14 mouse cellular contexts compared by ENCODE assay signal in genomic region chr17:5132296-5132986, GRCm38 (mm10).
DNase-seq lines count a peak whose midpoint lies in the region; ATAC-seq and TF ChIP-seq lines count a peak whose summit lies in the region.
"Had no signal": no experiment of that assay in that cellular context is flagged by ENCODE, and none has a peak within 500 bp of the region (broad histone marks: within the 10 kb centered on the region; RNA-seq: fewer than 3 reads in every experiment).

No protein-coding gene starts in this region.

- H3K27ac ChIP-seq in thymus, adult 2 months (ENCODE audit: control insufficient read depth, insufficient read depth, low read length) = 0 out of 2 replicates have a peak overlapping the region, but pooled peaks have one; percentile 22
- 0 out of 2 replicates have a peak overlapping the region, but pooled peaks have one; percentile 22 for H3K27ac ChIP-seq in limb, embryonic 15.5 days
- no peak overlapping the region for H3K27ac ChIP-seq in hindbrain, embryonic 10.5 days
- H3K27ac ChIP-seq: forebrain, embryonic 10.5 days; heart, embryonic 15.5 days; limb, embryonic 13.5 days; neural tube, embryonic 12.5 days had no signal

- 95% methylated on average over 14 of the region's 14 CpGs for WGBS in thymus, adult 2 months
- WGBS in limb, embryonic 15.5 days = 79% methylated on average over 14 of the region's 14 CpGs
- WGBS in hindbrain, embryonic 10.5 days = 89% methylated on average over 14 of the region's 14 CpGs

- H3K4me2 ChIP-seq in limb, embryonic 15.5 days = no peak overlapping the region
- H3K4me2 ChIP-seq: heart, embryonic 15.5 days; limb, embryonic 13.5 days; midbrain, embryonic 11.5 days; neural tube, embryonic 12.5 days had no signal

- DNase-seq in gastrocnemius, adult 8-10 months (ENCODE audit: low spot score in 2 of 2) = peak; percentile 18 to 36
- DNase-seq in gastrocnemius, postnatal 4 days (ENCODE audit: low spot score in 2 of 2) = no peak
- no peak for DNase-seq in thymus, adult 2 months
- DNase-seq in thymus, postnatal 25 days = no peak
- DNase-seq in retina, embryonic 14.5 days (ENCODE audit: low spot score) = no peak
- no peak for DNase-seq in hindbrain, embryonic 10.5 days (ENCODE audit: low spot score)
- DNase-seq: spleen, adult 18-20 months had no signal

- no peak for TF ChIP-seq POLR2A in thymus, adult 2 months (IDR thresholded peaks at IDR 0.05; ENCODE audit: control insufficient read depth, extremely low read depth, insufficient read depth, low read length, poor library complexity)

- H3K9me3 ChIP-seq in limb, embryonic 15.5 days = no peaks in the 10 kb centered on the region
- no peaks in the 10 kb centered on the region for H3K9me3 ChIP-seq in hindbrain, embryonic 10.5 days
- H3K9me3 ChIP-seq: forebrain, embryonic 10.5 days; heart, embryonic 15.5 days; limb, embryonic 13.5 days; neural tube, embryonic 12.5 days had no signal

- H3K9ac ChIP-seq in limb, embryonic 15.5 days = no peak overlapping the region
- H3K9ac ChIP-seq: heart, embryonic 15.5 days; limb, embryonic 13.5 days; neural tube, embryonic 12.5 days had no signal

- no peak overlapping the region for H3K4me3 ChIP-seq in thymus, adult 2 months (ENCODE audit: control insufficient read depth, insufficient read depth, low read length)
- no peak overlapping the region for H3K4me3 ChIP-seq in limb, embryonic 15.5 days
- no peak overlapping the region for H3K4me3 ChIP-seq in hindbrain, embryonic 10.5 days
- H3K4me3 ChIP-seq: forebrain, embryonic 10.5 days; heart, embryonic 15.5 days; limb, embryonic 13.5 days; neural tube, embryonic 12.5 days had no signal

- no peaks in the 10 kb centered on the region for H3K27me3 ChIP-seq in thymus, adult 2 months (ENCODE audit: control insufficient read depth, insufficient read depth, low read length)
- no peaks in the 10 kb centered on the region for H3K27me3 ChIP-seq in limb, embryonic 15.5 days
- H3K27me3 ChIP-seq in hindbrain, embryonic 10.5 days (ENCODE audit: insufficient read depth, poor library complexity, severe bottlenecking) = no peaks in the 10 kb centered on the region
- H3K27me3 ChIP-seq: heart, embryonic 15.5 days; limb, embryonic 13.5 days; neural tube, embryonic 12.5 days had no signal

- TF ChIP-seq CTCF in thymus, adult 2 months (IDR thresholded peaks at IDR 0.05; ENCODE audit: borderline replicate concordance, control insufficient read depth, extremely low read depth, insufficient read depth, low read length, poor library complexity) = no peak

- H3K4me1 ChIP-seq in thymus, adult 2 months (replicated peaks; ENCODE audit: control insufficient read depth, insufficient read depth, low read length) = peaks cover 18% of the 10 kb centered on the region
- peaks cover 20% of the 10 kb centered on the region for H3K4me1 ChIP-seq in limb, embryonic 15.5 days
- H3K4me1 ChIP-seq in hindbrain, embryonic 10.5 days (replicated peaks) = peaks cover 25% of the 10 kb centered on the region
- H3K4me1 ChIP-seq: heart, embryonic 15.5 days had no signal

- H3K36me3 ChIP-seq in thymus, adult 2 months (ENCODE audit: control insufficient read depth, insufficient read depth, low read length) = no peaks in the 10 kb centered on the region
- no peaks in the 10 kb centered on the region for H3K36me3 ChIP-seq in limb, embryonic 15.5 days
- peaks cover 23% of the 10 kb centered on the region for H3K36me3 ChIP-seq in hindbrain, embryonic 10.5 days
- H3K36me3 ChIP-seq: heart, embryonic 15.5 days; neural tube, embryonic 12.5 days had no signal

- peak; percentile 35 for ATAC-seq in granulocyte monocyte progenitor cell, adult 5-6 weeks (replicated peaks; ENCODE audit: poor library complexity, severe bottlenecking)
- no peak for ATAC-seq in limb, embryonic 15.5 days (ENCODE audit: insufficient number of reproducible peaks, low FRiP score, low TSS enrichment, low read depth)

Comparison
In these comparisons a context has a peak if more than half of its experiments do, and no peak if none do; other contexts are left out.
1. DNase-seq: peak in gastrocnemius, adult 8-10 months (2 of 2); none in gastrocnemius, postnatal 4 days (0 of 2), thymus, adult 2 months (single experiment), thymus, postnatal 25 days (single experiment), retina, embryonic 14.5 days (single experiment) and hindbrain, embryonic 10.5 days (single experiment).